Mouse (Mus musculus): Measurements from ENCODE around the gene Olfr155. TPM values are rescaled to one million over a fixed set of nuclear protein-coding genes. Genes with fewer than 3 reads are reported as not detected.

Olfr155 gene
- polyA plus RNA-seq, 1 experiment = not detected

GRCm38 (mm10) chr4:43879566-43879965 lies 28.2 kb downstream of the Olfr155 start:
- WGBS = 80% methylated on average over 6 of the region's 6 CpGs
- no peak for DNase-seq (ENCODE audit: low read depth, low spot score)

GRCm38 (mm10) chr4:43884196-43884595 lies 32.8 kb downstream of the Olfr155 start:
- 63% methylated on average over 4 of the region's 4 CpGs for WGBS
- no peak for DNase-seq (ENCODE audit: low read depth, low spot score)

- 78% methylated on average over 3 of the region's 3 CpGs for WGBS
- no peak for DNase-seq (ENCODE audit: low read depth, low spot score)
Observed at GRCm38 (mm10) chr4:43891247-43891646, 39.9 kb downstream of the Olfr155 start.

- no peak for DNase-seq (ENCODE audit: low read depth, low spot score)
Observed at GRCm38 (mm10) chr4:43897209-43897608, 45.8 kb downstream of the Olfr155 start.

GRCm38 (mm10) chr4:43899197-43899596 lies 47.8 kb downstream of the Olfr155 start:
- WGBS = 34% methylated on average over 8 of the region's 8 CpGs
- DNase-seq (ENCODE audit: low read depth, low spot score) = no peak

GRCm38 (mm10) chr4:43903690-43904089 lies 52.3 kb downstream of the Olfr155 start:
- DNase-seq (ENCODE audit: low read depth, low spot score) = no peak
- WGBS = 64% methylated on average over 7 of the region's 7 CpGs

- DNase-seq (ENCODE audit: low read depth, low spot score) = peak; percentile 43
- WGBS = 11% methylated on average over 6 of the region's 6 CpGs
Observed at GRCm38 (mm10) chr4:43906443-43906842, 55.1 kb downstream of the Olfr155 start.

Other genes with a start within 250 kb of the Olfr155 start
- gene Npr2, start 219.6 kb upstream of the Olfr155 start, polyA plus RNA-seq (2012; rRNA removed) = 7.3 and 9.0 TPM in 2 replicates
- 0.38 and 0.81 TPM in 2 replicates for gene Spag8, start 198.0 kb upstream of the Olfr155 start, polyA plus RNA-seq (2012; rRNA removed)
- gene Hint2, start 195.1 kb upstream of the Olfr155 start, polyA plus RNA-seq (2012; rRNA removed) = 80.6 and 90.2 TPM in 2 replicates
- 2.0 and 2.3 TPM in 2 replicates for gene Tmem8b, start 182.6 kb upstream of the Olfr155 start, polyA plus RNA-seq (2012; rRNA removed)
- 0.02 and 0.07 TPM in 2 replicates for gene Fam221b, start 182.4 kb upstream of the Olfr155 start, polyA plus RNA-seq (2012; rRNA removed)
- not detected in 2 replicates for gene Olfr70, start 150.8 kb upstream of the Olfr155 start, polyA plus RNA-seq (2012; rRNA removed)
- gene Olfr71, start 141.3 kb upstream of the Olfr155 start, polyA plus RNA-seq (2012; rRNA removed) = not detected in 2 replicates
- gene Hrct1, start 124.4 kb upstream of the Olfr155 start, polyA plus RNA-seq (2012; rRNA removed) = 1.9 and 2.3 TPM in 2 replicates
- 0.68 and 1.5 TPM in 2 replicates for gene Spaar, start 121.5 kb upstream of the Olfr155 start, polyA plus RNA-seq (2012; rRNA removed)
- not detected in 2 replicates for gene Olfr159, start 80.6 kb upstream of the Olfr155 start, polyA plus RNA-seq (2012; rRNA removed)
- not detected in 2 replicates for gene Olfr156, start 27.7 kb upstream of the Olfr155 start, polyA plus RNA-seq (2012; rRNA removed)
- 0.10 and 0.14 TPM in 2 replicates for gene Olfr157, start 11.4 kb upstream of the Olfr155 start, polyA plus RNA-seq (2012; rRNA removed)
- 2.5 and 4.1 TPM in 2 replicates for gene Reck, start 24.0 kb downstream of the Olfr155 start, polyA plus RNA-seq (2012; rRNA removed)
- gene Glipr2, start 105.8 kb downstream of the Olfr155 start, polyA plus RNA-seq (2012; rRNA removed) = 21.5 and 28.2 TPM in 2 replicates
- gene Ccin, start 131.9 kb downstream of the Olfr155 start, polyA plus RNA-seq (2012; rRNA removed) = 0.12 TPM in 1 of 2 replicates, not detected in the other
- gene Clta, start 152.9 kb downstream of the Olfr155 start, polyA plus RNA-seq (2012; rRNA removed) = 166 and 172 TPM in 2 replicates
- 34.3 and 38.8 TPM in 2 replicates for gene Gne, start 232.6 kb downstream of the Olfr155 start, polyA plus RNA-seq (2012; rRNA removed)